Mouse (Mus musculus) erythroblast, embryonic 14.5 days (primary cell): Measurements from ENCODE around the gene Pcbd1. TPM values are rescaled to one million over a fixed set of nuclear protein-coding genes. Genes with fewer than 3 reads are reported as not detected.

Experiments used
- H3K27me3 ChIP-seq: 2 replicates; pipeline ENCODE4 v1.6.1; 2012; ENCODE audit warnings: inconsistent platforms; ENCODE audit not compliant: control insufficient read depth
- H3K36me3 ChIP-seq: 2 replicates; pipeline ENCODE4 v1.6.1; 2012; ENCODE audit warnings: mild to moderate bottlenecking, inconsistent platforms; ENCODE audit not compliant: control insufficient read depth
- H3K4me1 ChIP-seq: 2 replicates; pipeline ENCODE4 v1.6.1; 2012; ENCODE audit warnings: inconsistent platforms; ENCODE audit not compliant: control insufficient read depth
- H3K4me3 ChIP-seq: replicated peaks from 2 replicates; pipeline ENCODE3; 2012; ENCODE audit warnings: moderate library complexity, mild to moderate bottlenecking, inconsistent platforms
- H3K9me3 ChIP-seq: 2 replicates; pipeline ENCODE4 v1.6.1; 2012; ENCODE audit warnings: low read length, inconsistent platforms, mixed read lengths; ENCODE audit not compliant: control insufficient read depth
- GATA1 ChIP-seq: IDR thresholded peaks from 2 replicates; pipeline ENCODE4 v1.6.1; 2012; ENCODE audit warnings: low read length, inconsistent platforms, mixed read lengths
- TAL1 ChIP-seq: IDR thresholded peaks from 3 replicates; pipeline ENCODE4 v1.6.1; 2012; ENCODE audit warnings: low read length, inconsistent platforms, mixed read lengths
- polyA plus RNA-seq: library from polyadenylated mRNA; stranded (reverse); fragments of >175 nt; gene quantifications from 2 replicates; pipeline ENCODE4 v1.2.3, GENCODE M21; 2012

Pcbd1 gene
- polyA plus RNA-seq, 1 experiment, result 0.45 TPM

DNA sequence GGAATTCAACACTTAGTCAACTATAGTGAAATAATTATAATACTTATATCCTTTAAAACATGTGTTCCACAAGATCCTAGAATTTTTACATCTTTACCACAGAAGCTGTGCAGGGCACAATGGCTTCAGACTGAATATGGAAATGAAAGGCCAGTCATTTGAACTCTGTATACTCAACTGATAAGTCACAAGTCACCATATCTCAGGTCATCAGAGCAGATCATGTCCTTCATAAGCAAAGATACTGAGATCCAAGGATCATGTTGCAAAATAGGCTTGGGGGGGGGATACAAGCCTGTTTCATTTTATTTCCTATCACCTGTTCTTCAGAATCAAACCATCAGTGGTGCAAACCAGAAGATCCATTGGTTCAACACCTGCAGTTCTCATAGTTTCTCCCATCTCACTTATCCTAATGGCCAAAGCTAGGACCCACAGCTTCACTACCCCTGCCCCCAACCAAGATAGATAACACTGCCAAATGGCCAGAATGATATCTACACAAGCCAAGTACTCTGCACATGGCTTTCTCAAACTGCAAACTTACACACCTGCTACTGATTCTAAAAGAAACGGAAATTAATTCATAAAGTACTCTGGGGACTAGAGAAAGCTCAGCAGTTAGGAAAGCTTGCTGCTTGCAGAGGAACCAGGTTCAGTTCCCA is 39.7 kb downstream of the Pcbd1 start:
- Histone ChIP-seq H3K9me3 (peaks cover 2% of the 10 kb centered on the region; the same call in 1 of the 2 replicates), H3K4me3 (no peak overlapping the region), H3K4me1 (peaks cover 50% of the 10 kb centered on the region), H3K27me3 (no peaks in the 10 kb centered on the region), H3K36me3 (peaks cover 14% of the 10 kb centered on the region)
- no peak for TF ChIP-seq GATA1
- no peak for TF ChIP-seq TAL1

DNA sequence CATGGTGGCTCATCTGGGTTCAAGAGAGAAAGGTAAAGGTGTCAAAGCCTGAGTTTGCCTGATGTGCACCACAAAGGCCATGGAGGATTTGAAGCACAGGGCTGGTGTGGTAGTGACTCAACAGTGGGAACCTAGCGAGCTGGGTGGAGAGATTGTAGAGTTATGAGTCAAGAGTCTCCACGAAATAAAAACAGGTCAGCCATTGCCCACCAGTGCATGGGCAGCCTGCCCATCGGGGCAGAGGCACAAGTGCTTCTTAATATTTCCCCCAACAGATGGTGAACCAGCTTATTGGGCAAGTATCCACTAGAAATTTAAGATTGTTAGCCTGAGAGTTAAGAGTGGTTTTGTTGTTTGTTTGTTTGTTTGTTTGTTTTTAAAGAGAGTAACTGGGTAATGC is 41.8 kb downstream of the Pcbd1 start:
- H3K36me3 ChIP-seq, result peaks cover 15% of the 10 kb centered on the region
- peaks cover 2% of the 10 kb centered on the region; the same call in 1 of the 2 replicates for H3K9me3 ChIP-seq
- peaks cover 34% of the 10 kb centered on the region for H3K4me1 ChIP-seq
- TF ChIP-seq GATA1 (no peak), TAL1 (no peak)
- no peaks in the 10 kb centered on the region for H3K27me3 ChIP-seq
- no peak overlapping the region for H3K4me3 ChIP-seq

DNA sequence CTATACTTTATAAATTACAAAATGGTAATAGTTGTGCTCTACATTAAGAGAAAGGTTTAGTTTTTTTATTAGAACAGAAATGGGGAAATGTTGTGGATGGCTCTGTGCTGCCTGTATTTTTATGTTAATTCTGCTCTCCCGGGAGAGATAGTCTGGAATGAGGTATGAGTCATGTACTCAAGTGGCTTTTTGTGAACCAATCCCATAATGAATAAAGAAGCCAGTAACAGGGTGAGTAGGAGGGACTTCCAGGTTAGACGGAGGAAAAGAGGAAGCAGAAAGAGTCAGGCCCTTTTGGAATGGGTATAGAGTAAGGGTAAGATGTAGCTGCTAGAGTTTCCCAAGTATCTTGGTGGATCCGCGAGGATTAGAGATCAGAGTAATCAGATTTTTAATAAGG is 44.9 kb downstream of the Pcbd1 start:
- no peak for TF ChIP-seq TAL1
- TF ChIP-seq GATA1, result no peak
- H3K27me3 ChIP-seq, result no peaks in the 10 kb centered on the region
- H3K4me1 ChIP-seq, result peaks cover 15% of the 10 kb centered on the region
- peaks cover 8% of the 10 kb centered on the region for H3K36me3 ChIP-seq
- no peak overlapping the region for H3K4me3 ChIP-seq
- H3K9me3 ChIP-seq, result no peaks in the 10 kb centered on the region

DNA sequence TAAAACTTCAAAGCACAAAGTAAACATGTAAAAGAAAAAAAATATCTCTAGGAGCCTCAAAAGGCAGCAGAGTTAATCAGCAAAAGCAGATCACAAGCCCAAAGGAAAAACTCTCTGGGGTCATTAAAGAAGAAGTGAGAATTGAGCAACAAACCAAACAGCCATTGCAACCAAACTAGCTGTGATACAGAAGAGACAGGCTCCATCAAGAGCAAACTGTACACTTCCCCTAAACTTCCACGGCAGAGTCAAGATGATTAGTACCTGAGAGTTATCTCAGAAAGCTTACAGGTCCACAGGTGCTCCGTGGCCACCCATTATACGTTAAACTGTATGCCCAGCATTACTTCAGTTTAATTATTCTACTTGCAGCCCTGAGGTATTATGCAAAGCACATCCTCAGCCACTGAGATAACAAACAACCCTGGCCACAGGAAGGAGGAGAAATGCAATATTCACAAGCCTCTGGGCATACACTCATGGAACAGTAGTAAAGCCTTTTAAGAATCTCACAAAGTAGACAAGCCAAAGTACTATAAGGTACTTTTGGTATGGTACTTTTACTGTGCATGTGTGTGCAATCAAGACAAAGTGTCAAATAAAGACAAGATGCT is 46.2 kb downstream of the Pcbd1 start:
- TF ChIP-seq TAL1, result no peak
- H3K27me3 ChIP-seq, result no peaks in the 10 kb centered on the region
- H3K4me3 ChIP-seq, result no peak overlapping the region

DNA sequence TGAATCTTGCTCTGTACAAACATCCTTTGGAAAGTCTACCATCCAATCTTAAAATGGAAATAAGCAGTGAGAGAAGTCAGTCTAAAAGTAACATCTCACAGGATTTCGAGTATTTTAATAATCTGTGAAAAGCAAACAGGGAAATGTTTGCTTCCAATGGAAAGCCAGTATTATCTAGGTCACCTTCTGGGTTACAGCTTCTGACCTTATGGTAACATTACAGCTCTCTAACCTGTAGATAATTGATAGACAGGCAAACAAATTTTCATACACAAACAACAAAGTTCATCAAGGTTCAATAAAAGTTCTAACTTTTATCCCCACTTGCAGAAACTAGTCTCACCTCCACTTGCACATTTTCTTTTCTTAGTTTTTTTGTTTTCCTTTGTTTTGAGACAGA is 48.4 kb downstream of the Pcbd1 start:
- no peaks in the 10 kb centered on the region for H3K9me3 ChIP-seq

More for the DNA sequence above, 46.2 kb downstream of the Pcbd1 start:
- Histone ChIP-seq H3K9me3 (no peaks in the 10 kb centered on the region), H3K4me1 (peaks cover 8% of the 10 kb centered on the region; the same call in 1 of the 2 replicates), H3K36me3 (peaks cover 11% of the 10 kb centered on the region)

DNA sequence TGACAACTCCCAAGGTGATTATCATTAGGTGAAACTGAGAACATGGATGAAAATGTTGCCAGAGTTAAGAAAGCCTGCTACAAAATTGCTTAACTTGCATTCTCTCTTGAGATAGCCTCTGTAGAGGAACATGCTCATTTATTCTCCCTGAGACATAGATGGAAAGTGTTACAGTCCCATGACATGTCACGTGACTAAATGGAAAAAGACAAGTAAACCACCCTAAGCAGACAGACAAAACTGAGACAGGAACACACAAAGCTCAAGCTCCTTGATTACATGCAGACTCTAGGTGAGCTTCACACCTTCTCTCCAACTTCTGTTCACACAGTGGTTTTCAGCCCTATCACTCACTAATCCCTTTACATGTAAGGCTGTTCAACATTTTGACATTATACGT is 54.2 kb downstream of the Pcbd1 start:
- no peak overlapping the region for H3K4me3 ChIP-seq
- no peaks in the 10 kb centered on the region for H3K9me3 ChIP-seq
- no peak for TF ChIP-seq TAL1
- TF ChIP-seq GATA1, result no peak
- H3K36me3 ChIP-seq, result peaks cover 8% of the 10 kb centered on the region
- peaks cover 36% of the 10 kb centered on the region for H3K4me1 ChIP-seq
- peaks cover 4% of the 10 kb centered on the region; the same call in 1 of the 2 replicates for H3K27me3 ChIP-seq

More for the DNA sequence above, 48.4 kb downstream of the Pcbd1 start:
- no peak overlapping the region for H3K4me3 ChIP-seq
- TF ChIP-seq TAL1, result no peak
- TF ChIP-seq GATA1, result no peak
- H3K36me3 ChIP-seq, result peaks cover 11% of the 10 kb centered on the region
- peaks cover 11% of the 10 kb centered on the region for H3K4me1 ChIP-seq
- H3K27me3 ChIP-seq, result no peaks in the 10 kb centered on the region

Other genes starting within 250 kb of the Pcbd1 start
- gene Sgpl1, start 58.4 kb downstream of the Pcbd1 start, polyA plus RNA-seq, result 0.09 and 0.60 TPM in 2 replicates
- gene Tbata, start 82.6 kb downstream of the Pcbd1 start, polyA plus RNA-seq, result not detected in 2 replicates
- gene Adamts14, start 184.1 kb downstream of the Pcbd1 start, polyA plus RNA-seq, result not detected in 2 replicates
- gene Prf1, start 208.5 kb downstream of the Pcbd1 start, polyA plus RNA-seq, result not detected in 2 replicates